Mouse (Mus musculus) A20 (cell line): ENCODE data around the gene Dlst.

Experiments
- DNase-seq: peaks from one replicate; pipeline ENCODE4 v3.0.0-alpha.2; 2011; ENCODE audit warnings: low read depth, low spot score

Gene Dlst

GRCm38 (mm10) chr12:85110698-85111592 is at the start of gene Dlst, which contains the start of gene Prox2:
Dlst (plus strand) TSS chr12:85110833.
Prox2 (minus strand) TSS chr12:85110759.
- peak; percentile 92 for DNase-seq

DNA sequence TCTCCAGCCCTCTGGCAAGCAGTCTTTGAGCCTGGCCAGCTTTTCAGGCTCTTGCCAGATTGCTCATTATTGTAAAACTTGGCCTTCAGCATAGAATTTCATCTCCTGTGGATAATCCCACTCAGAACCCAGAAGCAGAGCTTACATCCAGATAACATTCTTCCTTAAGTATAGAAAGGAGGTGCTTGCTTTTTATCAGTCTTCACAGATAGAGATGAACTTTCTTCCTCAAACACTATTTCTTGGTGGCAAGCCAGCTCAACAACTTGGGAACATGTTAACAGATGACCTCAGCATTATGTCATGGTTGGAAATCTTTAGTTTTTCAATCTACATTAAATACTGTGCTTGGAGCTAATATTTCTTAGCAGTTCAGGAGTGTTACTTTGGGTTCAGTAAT is 39.6 kb upstream of the Dlst start:
- DNase-seq, result no peak

- DNase-seq, result no peak
Measured at GRCm38 (mm10) chr12:85077100-85077499, 33.5 kb upstream of the Dlst start.

DNA sequence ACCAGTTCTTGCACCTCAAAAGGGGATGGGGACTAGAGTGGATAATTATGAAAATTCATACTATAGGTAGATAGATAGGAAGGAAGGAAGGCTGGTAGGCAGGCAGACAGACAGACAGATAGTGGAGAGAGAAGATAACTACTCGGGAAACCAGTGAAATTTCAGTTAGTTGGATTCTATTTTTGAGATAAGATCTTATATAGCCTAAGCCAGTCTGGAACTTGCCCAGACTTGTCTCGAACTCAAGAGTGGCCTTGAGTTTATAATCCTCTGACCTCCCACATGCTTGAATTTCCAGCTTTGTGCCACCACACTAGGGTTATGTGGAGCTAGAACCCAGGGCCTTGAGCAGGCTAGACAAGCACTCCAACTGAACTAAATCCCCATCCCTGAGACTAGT is 26.4 kb upstream of the Dlst start:
- no peak for DNase-seq

- no peak for DNase-seq
Measured at GRCm38 (mm10) chr12:85084941-85085340, 25.7 kb upstream of the Dlst start.

- no peak for DNase-seq
Measured at GRCm38 (mm10) chr12:85087845-85088244, 22.8 kb upstream of the Dlst start.

GRCm38 (mm10) chr12:85091190-85091589 is 19.4 kb upstream of the Dlst start:
- DNase-seq, result no peak

GRCm38 (mm10) chr12:85092214-85092613 is 18.4 kb upstream of the Dlst start:
- DNase-seq, result peak; percentile 78

- no peak for DNase-seq
Measured at GRCm38 (mm10) chr12:85094010-85094409, 16.6 kb upstream of the Dlst start.

- no peak for DNase-seq
Measured at GRCm38 (mm10) chr12:85094706-85095105, 15.9 kb upstream of the Dlst start.

GRCm38 (mm10) chr12:85095146-85095545 is 15.5 kb upstream of the Dlst start:
- DNase-seq, result no peak

DNA sequence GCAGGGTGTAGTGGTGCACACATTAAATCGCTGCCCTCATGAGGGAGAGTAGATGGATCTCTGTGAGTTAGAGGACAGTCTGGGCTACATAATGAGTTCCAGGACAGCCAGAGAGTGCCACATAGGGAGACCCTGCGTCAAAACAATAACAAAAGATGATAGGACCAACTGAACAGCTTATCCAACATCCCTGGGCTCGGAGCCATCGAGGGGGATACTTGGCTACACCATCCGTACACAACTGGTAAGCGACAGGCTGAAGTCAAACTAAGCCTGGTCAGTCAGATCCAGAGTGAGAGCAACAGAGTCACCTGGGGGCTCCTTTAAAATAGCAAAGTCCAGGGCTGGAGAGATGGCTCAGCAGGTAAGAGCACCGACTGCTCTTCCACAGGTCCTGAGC is 14.8 kb upstream of the Dlst start:
- no peak for DNase-seq

- no peak for DNase-seq
Measured at GRCm38 (mm10) chr12:85101001-85101400, 9.6 kb upstream of the Dlst start.

- DNase-seq, result no peak
Measured at GRCm38 (mm10) chr12:85101521-85102106, 9.0 kb upstream of the Dlst start.

GRCm38 (mm10) chr12:85103096-85103495 is 7.5 kb upstream of the Dlst start:
- DNase-seq, result no peak

DNA sequence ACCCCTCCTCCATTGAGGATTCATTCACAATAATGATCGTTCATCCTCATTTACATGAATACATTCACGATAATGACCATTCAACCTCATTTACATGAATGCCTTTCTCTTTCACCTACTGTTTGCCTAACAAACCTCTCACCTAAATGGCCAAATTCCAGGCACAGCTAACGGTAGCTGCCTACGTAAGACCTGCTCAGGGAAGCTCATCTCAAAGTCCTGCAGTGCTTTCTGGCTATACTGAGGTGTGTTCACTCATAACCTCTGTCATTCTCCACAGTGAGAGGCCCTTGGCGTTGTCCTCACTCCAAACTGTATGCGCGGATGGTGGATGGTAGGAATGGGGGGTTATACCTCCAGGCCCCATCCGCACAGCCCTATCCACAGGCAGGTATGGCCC is 5.8 kb upstream of the Dlst start:
- DNase-seq, result no peak

- DNase-seq, result no peak
Measured at GRCm38 (mm10) chr12:85106292-85106691, 4.3 kb upstream of the Dlst start.

DNA sequence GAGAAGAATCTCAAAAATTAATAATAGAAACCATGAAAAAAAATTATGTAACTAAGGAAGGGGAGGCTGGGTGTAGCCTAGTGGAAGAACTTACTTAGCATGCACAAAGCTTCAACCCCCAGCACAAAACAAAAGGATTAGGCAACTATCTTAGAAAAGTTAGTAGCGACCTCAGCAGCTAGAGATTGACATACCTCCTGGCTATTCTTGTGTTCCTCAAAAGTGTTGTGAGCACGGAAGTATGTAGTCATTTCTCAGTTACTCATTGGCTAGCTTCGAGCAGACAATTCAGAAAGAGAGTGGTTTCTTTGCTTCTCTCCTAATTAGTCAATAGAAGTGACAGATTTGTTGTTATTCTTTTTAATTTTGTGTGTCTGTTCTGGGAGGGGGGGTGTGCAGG is 2.0 kb upstream of the Dlst start:
- no peak for DNase-seq

DNA sequence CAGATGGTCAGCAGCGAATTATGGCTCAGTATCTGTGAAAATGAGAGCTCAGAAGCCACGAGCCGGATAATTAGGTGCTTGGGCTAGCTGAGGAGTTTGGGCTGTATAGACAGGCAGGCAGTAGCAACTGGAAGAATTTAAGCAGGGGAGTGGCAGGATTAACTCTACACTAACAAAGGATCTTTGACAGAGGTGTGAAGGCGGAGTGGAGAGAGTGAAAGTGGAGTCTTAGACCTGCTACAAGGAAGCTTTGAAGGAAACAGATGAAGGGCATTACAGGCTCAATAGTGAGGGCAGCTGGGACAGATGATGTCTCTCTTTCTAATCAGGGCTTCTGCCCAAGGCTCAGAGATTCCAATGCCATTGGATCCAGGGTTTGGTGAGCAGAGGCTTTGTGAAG is 1.2 kb upstream of the Dlst start:
- no peak for DNase-seq

DNA sequence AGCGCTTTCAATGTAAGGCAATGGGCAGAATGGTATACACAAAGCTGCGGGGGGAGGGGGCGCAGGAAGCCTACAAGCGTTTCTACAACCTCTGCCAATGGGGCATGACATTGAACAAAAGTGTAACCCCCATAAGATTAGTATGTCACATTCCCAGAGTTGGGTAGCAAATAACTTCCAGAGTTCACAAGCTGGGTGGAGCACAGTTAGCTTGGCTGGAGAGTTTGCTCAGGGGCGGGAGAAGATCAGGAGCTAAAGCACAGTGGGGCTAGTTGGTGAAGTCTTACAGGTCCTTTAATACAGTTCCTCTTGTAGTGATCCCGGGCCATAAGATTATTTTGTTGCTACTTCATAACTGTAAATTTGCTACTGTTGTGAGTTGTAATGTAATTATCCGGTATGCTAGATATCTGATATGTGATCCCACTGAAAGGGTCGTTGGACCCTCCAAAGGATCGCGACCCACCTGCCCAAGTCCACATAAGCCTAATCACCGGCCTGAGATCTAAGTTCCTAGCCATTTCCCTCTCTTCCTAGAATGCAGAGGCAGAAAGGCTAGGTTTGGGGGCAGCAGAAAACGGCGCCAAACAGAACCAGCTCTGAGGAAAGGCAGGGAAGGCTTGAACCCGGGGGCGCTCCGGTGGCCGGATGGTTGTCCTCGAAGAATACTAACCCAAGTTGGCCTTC is 479 bp upstream of the Dlst start:
- DNase-seq, result no peak

DNA sequence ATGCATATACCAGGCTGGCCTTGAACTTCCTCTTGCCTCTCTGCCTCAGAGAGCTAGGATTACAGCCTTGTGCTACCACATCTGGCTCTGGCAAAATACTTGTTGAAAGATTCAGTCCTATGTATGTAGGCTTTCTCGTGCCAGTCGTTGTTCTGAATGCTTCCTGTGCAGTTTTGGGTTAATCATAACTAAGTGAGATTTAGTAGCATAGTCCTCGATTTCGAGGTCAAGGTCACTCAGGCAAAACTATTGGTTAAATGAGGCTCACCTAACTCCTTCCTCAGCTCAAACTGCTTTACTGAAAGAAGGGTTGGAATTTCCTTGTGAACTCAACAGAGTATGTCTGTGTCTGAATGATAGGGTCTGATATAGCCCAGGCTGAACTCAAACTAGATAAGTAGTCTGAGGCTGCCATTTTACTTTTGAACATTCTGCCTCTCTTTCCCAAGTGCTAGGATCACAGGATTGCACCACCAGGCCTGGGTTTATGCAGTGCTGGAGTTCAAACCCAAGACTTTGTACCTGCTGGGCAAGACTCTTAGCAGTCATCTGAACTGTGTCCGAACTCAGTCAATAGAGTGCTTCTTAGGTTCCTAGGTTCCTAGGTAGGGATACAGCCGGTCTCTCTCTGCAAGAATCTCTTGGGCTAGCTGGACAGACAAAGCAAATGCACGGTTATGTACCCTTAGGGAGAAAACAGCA is 2.1 kb downstream of the Dlst start:
- no peak for DNase-seq

- no peak for DNase-seq
Measured at GRCm38 (mm10) chr12:85113337-85113736, 2.7 kb downstream of the Dlst start.
